Mouse (Mus musculus) cerebellum, adult 9-10 months (tissue): ENCODE measurements around the gene Gabbr2.
A peak's percentile ranks its signal among the peaks of the same experiment; 100 is the strongest.

Source experiments
- DNase-seq: peaks from one replicate; pipeline ENCODE4 v3.0.0; 2022

The Gabbr2 gene

GRCm38 (mm10) chr4:46806876-46807275 is 184.8 kb downstream of the Gabbr2 start:
- DNase-seq = no peak

DNA sequence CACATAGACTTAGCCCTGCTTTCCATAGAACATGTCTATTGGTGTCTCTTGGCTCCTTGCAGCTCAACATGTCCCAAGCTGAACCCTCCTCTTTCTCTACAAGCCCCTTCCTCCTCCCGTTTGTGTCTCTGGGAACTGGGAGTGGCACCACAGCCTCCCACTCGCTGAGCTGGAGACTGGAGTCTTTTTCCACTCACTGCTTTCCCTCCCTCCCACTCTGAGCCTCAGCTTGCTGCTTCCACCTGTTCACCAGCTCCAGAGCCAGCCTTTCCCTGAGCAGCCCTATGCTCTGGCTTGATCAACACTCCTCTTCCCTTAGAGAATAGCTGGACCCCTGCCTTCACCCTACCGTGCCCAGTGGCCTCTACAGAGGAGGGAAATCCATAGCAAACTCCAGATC is 185.8 kb downstream of the Gabbr2 start:
- DNase-seq = peak; percentile 69

DNA sequence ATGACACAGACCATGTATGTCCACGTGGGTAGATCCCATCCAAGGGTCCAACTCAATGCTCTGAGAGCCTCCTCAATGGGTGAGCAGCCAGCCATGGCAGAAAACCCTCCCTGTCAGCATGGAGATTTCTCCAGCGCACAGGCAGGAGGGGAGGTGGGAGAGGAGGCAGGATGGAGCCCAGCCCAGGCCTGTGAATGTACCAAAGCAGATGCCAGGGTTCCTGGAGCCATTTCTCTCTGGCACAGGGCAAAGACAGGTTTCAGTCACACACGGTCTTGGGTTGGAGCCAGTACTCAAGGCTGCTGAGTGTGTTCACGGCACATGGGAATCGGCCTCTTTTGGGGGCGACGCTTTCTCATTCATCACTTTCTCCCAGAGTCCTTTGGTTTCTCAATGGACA is 189.3 kb downstream of the Gabbr2 start:
- DNase-seq = peak; percentile 55

- DNase-seq = no peak
These were observed 191.8 kb downstream of the Gabbr2 start for GRCm38 (mm10) chr4:46799904-46800303.

DNA sequence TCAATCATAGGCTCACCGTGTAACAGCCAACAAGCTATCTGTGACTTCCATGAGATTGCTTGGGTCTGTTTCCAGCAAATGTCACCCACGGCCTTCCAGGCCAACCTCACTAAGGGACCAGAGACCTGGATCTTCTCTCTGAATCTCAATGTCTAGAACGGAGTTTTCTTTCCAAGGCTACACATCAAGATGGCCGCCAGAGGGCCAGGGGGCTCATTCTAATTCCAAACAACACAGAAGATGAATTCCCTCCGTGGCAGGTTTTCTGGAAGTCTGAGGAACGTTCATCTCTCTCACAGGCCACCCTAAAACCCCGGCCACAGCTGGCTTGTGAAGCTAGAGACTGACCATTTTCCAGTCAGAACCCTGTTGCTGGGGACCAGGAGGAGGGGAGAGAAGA is 196.0 kb downstream of the Gabbr2 start:
- DNase-seq = no peak

DNA sequence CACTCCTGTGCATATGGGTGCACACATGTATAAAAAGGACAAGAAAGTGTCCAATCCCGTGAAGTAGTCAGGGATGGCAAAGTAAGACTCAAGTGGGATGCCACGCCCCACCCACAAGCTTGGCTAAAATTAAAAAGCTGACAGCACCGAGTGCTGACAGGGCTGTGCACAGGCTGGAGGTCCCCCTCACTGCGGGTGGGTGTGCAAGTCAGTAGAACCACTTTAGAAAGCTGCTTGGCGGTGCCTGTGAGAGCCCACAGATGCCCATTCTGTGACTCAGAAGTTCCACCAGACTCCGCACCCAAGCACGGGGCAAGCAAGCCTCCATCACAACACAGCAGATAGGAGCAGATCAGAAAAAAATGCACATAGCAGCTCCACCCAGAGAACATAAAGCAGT is 197.1 kb downstream of the Gabbr2 start:
- no peak for DNase-seq

GRCm38 (mm10) chr4:46792280-46793026 is 199.2 kb downstream of the Gabbr2 start:
- peak; percentile 66 for DNase-seq

GRCm38 (mm10) chr4:46791268-46791951 is 200.3 kb downstream of the Gabbr2 start:
- DNase-seq = no peak

DNA sequence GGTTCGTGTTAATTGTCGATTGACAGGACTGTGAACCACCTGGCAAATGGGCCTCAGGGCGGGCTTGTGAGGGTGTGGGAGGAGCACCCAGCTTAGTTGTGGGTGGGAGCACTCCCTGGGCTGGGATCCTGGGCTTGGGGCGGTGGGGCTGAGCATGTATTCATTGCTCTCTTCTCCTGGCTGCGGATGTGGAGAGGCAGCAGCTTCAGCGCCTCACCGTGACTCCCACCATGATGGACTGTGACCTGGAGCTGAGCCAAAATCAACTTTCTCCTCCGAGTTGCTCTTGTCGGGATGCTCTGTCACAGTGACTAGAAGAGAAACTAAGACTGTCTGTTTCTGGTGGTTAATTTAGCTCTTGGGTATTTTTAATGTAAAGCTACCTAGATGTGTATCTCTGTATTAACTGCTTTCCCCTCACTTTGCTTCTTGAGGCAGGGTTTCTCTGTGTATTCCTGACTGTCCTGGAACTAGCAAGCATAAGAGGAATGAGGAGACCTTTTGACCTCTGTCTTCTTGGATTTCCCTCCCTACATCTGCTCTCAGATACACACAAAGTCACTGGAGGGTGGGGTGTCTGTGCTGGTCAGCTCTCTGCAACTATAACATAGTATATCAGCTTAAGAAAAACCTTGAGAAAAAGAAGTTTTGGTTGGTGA is 200.9 kb downstream of the Gabbr2 start:
- no peak for DNase-seq

- no peak for DNase-seq
These were observed 207.1 kb downstream of the Gabbr2 start for GRCm38 (mm10) chr4:46784430-46785049.

GRCm38 (mm10) chr4:46781109-46781508 is 210.6 kb downstream of the Gabbr2 start:
- no peak for DNase-seq

GRCm38 (mm10) chr4:46775959-46776358 is 215.7 kb downstream of the Gabbr2 start:
- DNase-seq = no peak

DNA sequence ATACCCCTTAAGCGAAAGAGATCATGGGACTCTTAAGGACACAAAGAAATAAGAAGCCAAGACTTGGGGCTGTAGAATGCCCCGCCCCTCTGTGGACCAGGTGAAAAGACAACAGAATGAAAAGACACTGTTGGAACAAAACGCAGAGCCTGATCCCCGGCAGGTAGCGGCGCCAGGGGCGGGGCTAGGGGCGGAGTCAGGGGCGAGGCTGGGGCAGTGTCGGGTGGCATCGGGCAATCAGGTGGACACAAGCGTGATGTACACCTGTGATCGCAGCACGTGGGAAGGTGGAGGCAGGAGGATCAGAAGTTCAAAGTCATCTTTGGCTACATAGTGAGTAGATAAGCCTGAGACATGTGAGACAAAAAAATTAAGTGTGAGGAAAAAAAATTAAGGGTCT is 217.0 kb downstream of the Gabbr2 start:
- DNase-seq = no peak

DNA sequence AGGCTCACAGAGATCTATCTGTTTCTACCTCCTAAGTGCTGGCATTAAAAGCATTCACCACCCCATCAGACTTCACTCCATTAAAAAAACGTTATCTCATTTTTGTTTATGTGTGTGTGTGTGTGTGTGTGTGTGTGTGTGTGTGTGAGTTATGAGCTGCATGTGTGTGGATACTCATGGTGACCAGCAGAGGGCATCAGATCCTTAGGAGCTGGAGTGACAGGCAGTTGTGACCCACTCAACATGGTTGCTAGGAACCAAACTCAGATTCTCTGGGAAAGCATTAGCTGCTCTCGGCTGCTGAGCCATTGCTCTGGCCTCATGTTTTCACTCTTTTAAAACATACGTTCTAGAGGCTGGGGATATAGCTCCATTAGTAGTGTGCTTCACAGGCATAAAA is 218.4 kb downstream of the Gabbr2 start:
- no peak for DNase-seq

GRCm38 (mm10) chr4:46772591-46772990 is 219.1 kb downstream of the Gabbr2 start:
- DNase-seq = no peak

DNA sequence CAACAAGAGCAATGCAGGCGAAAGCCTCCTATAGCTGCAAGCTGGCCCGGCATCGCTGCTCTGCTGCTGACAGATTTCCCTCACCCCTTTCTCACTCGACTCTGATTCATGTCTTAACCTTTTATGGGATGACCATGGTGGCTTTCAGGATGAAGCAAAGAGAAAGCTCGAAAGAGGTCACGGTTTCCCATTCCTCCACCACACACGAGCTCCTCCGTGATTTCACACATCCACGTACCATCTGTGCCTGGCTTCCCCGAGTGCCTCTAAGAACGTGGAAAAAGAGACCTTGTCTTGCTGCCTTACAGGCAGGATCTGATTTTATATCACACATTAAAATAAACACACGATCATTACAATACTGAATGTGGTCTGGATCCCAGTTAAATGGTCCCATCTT is 220.6 kb downstream of the Gabbr2 start:
- DNase-seq = no peak

- DNase-seq = no peak
These were observed 221.0 kb downstream of the Gabbr2 start for GRCm38 (mm10) chr4:46770635-46771034.

DNA sequence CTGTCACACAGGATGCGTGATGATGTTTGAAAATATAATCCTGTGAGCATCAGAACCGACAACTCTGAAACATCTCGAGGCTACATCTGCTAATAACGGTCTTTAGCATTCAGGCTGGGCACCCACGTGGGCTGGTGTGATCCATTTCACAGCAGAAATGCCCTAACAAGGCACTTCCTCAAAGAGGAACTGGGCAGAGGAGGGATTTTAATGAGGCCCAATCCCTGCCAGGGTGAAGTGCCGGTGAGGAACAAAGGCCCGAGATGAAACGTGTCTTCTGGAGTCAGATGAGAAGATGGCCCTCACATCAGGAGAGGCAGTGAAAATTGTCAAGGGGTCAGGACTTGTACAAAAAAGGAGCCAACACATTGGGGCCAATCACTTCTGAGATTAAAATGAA is 221.6 kb downstream of the Gabbr2 start:
- DNase-seq = no peak

GRCm38 (mm10) chr4:46766326-46766725 is 225.3 kb downstream of the Gabbr2 start:
- DNase-seq = no peak

- DNase-seq = peak; percentile 68
These were observed 231.8 kb downstream of the Gabbr2 start for GRCm38 (mm10) chr4:46759838-46760237.

DNA sequence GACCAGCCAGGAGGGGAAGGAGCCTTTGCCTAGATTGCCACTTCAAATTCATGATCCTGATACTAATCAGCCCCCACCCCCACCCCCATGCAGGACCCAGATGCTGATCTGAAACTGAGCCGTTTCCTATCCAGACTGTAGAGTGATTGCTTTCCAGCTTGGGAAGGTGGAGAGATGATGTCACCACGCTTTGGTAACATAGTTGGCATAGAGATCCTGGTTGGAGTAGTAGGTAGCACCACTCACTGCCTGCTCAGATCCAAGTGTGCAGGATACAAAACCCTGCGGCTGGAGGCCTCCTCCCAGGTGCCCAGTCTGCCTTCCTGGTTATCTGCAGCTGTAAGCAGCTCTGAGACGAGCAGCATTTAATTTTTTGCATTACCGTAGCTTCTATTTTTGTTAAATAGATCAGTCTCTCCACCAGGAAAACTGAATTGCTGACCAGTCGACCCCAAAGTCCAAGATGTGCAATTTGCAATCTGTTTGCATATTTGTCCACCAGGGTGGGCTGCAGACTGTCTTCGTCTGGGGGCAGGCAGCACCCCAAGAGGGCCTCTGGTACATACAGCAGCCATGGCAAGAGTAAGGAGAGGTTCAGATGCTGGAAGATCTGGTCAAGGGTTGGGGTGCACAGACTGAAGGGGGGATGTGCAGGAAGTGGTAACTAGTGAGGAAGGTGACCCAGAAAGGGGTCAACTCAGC is 233.2 kb downstream of the Gabbr2 start:
- no peak for DNase-seq

DNA sequence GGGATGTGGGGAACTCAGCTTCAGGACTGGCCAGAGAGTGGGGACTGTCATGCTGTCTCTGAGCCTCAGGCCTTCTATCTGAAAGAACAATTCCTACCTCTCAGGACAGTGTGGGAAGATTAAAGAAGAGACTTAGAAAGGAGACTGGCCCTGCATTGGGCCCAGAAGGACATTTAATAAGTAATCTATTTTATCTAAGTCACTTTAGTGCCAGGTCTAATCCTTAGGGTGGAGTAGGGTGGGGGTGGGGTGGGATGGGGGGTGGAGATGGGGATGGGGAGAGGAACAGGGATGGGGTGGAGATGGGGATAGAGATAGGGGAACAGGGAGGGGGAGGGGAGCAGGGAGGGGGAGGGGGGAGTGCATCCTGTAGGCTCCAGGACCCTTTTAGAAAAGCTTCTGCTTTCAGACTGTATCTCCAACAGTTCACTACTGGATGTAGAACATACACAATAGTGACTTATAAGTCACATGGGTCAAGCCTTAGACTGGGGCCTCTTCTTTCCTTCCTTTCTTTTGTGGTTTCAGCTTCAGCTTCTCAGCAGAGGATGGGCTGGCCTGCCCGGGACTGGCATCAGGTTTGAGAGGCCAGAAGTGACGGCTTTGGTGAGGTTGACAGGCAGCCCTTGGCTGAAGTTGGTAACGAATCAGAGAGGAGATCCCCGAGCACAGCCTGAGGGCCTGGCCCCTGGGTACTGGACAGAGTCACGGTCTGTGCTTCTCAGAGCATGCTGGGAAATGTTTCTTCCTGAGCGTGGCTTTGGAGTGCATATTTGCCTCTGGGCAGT is 237.1 kb downstream of the Gabbr2 start:
- DNase-seq = no peak
